Mouse (Mus musculus): ENCODE data around the gene Ski. TPM values are rescaled to one million over a fixed set of nuclear protein-coding genes. Genes with fewer than 3 reads are reported as not detected.

The Ski gene
- polyA plus RNA-seq, 1 experiment: 31.7 TPM

- TF ChIP-seq GATA1 (IDR thresholded peaks at IDR 0.05; ENCODE audit: low read length): no peak
Observed at GRCm38 (mm10) chr4:155123868-155124534, 98.4 kb downstream of the Ski start.

GRCm38 (mm10) chr4:155122444-155123040 lies 99.8 kb downstream of the Ski start:
- no peak for TF ChIP-seq GATA1 (IDR thresholded peaks at IDR 0.05; ENCODE audit: low read length)

DNA sequence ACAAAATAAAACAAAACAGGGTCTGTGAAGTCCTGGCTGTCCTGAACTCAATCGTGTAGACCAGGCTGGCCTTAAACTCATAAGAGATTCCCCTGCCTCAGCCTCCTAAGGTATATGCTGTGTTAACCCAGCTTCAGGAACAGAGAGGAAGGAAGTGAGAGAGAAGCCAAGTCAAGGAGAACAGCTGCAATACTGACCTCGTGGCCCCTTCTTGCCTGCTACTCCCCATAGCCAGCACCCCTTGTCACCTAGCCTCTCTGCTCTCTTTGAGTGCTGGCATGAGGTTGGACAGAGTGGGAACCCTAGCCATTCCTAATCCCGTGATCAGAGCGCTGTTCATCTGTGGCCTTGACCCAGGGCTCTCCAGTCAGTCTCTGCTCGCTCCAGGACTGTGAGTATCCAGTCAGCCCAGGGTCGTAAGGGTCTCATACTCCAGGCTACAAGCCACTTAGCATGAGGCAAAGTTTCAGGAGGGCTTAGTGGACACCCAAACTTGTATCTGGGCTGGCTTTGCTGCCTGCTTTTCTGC lies 100.4 kb downstream of the Ski start:
- TF ChIP-seq GATA1 (IDR thresholded peaks at IDR 0.05; ENCODE audit: low read length): no peak

DNA sequence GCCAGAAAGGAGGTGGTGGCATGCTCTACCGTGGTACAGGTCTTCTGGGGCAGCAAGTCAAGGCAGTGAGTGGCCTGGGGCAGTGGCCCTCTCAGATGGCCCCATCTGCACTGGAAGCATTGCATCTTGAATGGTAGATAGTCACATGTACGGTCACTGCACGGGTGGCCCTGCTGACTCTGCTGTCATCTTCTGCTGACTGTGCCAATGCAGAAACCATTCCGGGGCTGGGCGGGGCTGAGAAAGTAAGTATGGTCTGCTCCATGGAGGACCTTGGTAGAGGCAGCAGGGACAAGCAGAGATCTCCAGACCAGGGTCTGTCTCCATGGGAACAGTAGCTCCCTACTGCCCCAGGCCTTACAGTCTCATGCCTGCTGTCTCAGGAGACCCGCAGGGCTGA lies 101.2 kb downstream of the Ski start:
- TF ChIP-seq GATA1 (IDR thresholded peaks at IDR 0.05; ENCODE audit: low read length): no peak

DNA sequence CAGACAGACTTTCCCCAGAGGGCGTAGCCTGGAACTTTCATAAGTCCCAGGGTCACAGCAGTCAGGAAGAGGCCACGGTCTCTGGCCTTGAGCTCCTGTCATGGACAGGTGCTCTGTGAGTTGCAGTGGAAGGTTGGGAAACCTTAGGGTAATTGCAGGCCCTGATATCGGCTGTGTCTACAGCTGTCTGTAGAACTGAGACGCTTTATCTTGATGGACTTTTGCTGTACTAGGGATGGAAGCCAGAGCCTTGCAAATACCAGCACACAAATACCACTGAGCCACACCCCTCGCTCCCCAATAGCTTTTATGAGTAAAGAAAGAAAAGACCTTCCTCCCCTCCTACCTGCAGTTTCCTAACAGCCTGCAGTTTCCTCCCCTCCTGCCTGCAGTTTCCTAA lies 101.8 kb downstream of the Ski start:
- TF ChIP-seq GATA1 (IDR thresholded peaks at IDR 0.05; ENCODE audit: low read length): no peak

GRCm38 (mm10) chr4:155120038-155120437 lies 102.4 kb downstream of the Ski start:
- no peak for TF ChIP-seq GATA1 (IDR thresholded peaks at IDR 0.05; ENCODE audit: low read length)

GRCm38 (mm10) chr4:155118278-155118677 lies 104.1 kb downstream of the Ski start:
- TF ChIP-seq GATA1 (IDR thresholded peaks at IDR 0.05; ENCODE audit: low read length): no peak

DNA sequence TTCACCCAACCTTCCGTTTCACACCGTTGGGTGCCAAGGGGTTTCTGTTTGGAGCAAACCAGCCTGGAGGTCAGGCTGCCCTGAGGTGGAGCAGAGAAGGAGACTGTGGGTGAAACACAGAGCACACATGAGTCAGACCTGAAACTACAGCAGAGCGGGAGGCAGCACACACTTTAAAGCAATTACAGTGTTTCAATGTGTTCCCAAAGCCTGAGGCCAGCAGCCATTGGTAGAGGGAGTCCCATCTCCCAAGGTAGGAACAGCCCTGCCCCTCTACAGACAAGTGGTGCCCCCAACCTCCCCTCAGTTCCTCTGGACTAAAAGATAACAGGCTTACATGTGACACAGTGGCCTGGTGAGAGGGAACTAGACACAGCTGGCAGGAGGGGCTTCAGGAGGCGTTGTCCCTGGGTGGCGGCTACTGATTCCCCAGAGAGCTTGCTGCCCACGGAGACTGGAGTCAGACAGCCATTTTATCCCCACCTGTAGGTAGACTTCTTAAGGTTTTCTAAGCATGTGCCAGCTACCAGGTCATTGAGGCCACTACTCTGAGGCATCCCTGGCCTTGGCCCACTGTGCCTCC lies 104.9 kb downstream of the Ski start:
- no peak for TF ChIP-seq GATA1 (IDR thresholded peaks at IDR 0.05; ENCODE audit: low read length)

DNA sequence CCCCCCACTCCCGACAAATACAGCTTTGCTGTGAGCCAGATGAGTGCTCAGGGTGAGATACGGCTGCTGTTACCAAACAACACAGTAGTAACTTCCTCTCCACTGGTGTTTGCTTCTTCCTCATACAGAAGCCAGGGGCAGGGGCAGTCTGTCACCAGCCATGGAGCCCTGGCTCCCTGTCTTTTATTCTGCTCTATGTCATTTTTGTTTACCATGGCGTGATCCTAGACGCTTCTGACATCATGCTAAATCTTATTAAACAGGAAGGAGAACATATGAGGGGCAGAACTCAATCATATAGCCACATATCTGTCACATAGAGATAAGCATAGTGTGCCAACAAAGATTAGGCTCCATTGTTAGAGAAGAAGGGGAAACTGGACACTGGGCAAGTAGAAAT lies 105.8 kb downstream of the Ski start:
- peak; percentile 60 for TF ChIP-seq GATA1 (IDR thresholded peaks at IDR 0.05; ENCODE audit: low read length)

GRCm38 (mm10) chr4:155113766-155114410 lies 108.5 kb downstream of the Ski start:
- TF ChIP-seq GATA1 (IDR thresholded peaks at IDR 0.05; ENCODE audit: low read length): no peak

DNA sequence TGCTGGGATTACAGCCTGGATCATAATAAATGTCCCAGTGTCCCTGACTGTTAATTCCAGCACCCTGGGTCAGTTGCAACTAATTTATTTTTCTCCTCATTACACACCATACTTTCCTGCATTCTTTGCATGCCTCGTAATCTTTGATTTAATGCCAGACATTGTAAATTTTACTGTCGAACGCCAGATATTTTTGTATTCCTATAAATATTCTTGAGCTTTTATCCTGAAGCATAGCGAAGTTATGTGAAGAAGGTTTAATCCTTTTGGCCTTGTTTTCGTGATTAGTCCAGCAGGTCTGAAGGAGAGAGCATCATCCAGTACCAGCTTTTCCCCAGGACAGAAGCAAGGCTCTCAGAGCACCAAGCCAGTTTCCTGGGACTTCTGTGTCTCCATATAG lies 112.9 kb downstream of the Ski start:
- TF ChIP-seq GATA1 (IDR thresholded peaks at IDR 0.05; ENCODE audit: low read length): no peak

DNA sequence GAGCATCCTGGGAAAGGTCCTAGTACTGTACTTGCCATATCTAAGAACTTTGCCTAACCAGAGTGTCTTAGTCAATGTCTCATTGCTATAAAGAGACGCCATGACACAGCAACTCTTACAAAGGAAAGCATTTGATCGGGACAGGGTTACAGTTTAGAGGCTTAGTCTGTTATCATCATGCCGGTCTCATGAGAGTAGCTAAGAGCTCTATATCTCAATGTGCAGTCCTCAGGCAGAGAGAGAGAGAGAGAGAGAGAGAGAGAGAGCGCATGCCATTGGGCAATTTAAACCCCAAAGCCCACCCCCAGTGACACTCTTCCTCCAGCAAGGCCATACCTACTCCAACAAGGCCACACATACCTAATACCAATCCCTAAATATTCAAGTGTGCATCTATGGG lies 114.5 kb downstream of the Ski start:
- peak; percentile 30 for TF ChIP-seq GATA1 (IDR thresholded peaks at IDR 0.05; ENCODE audit: low read length)

Other genes with a start within 250 kb of the Ski start
- 0.56 TPM in 2 replicates for gene Plch2, start 165.8 kb downstream of the Ski start, polyA plus RNA-seq (2012)
- gene Pex10, start 155.6 kb downstream of the Ski start, polyA plus RNA-seq (2012): 20.2 and 30.0 TPM in 2 replicates
- gene Rer1, start 136.2 kb downstream of the Ski start, polyA plus RNA-seq (2012): 63.6 and 101 TPM in 2 replicates
- gene Morn1, start 136.0 kb downstream of the Ski start, polyA plus RNA-seq (2012): 2.6 and 3.1 TPM in 2 replicates
- 34.7 and 37.0 TPM in 2 replicates for gene Faap20, start 27.2 kb upstream of the Ski start, polyA plus RNA-seq (2012)
- not detected in 2 replicates for gene Prkcz, start 138.8 kb upstream of the Ski start, polyA plus RNA-seq (2012)
- gene Gabrd, start 175.5 kb upstream of the Ski start, polyA plus RNA-seq (2012): not detected in 2 replicates
- not detected in 2 replicates for gene Cfap74, start 186.6 kb upstream of the Ski start, polyA plus RNA-seq (2012)
- not detected in 2 replicates for gene Tmem52, start 246.5 kb upstream of the Ski start, polyA plus RNA-seq (2012)